Mouse (Mus musculus): ENCODE data around the gene Actn2. TPM values are rescaled to one million over a fixed set of nuclear protein-coding genes. Genes with fewer than 3 reads are reported as not detected.

Gene Actn2
- polyA plus RNA-seq, 1 experiment = 6.2 TPM

GRCm38 (mm10) chr13:12337752-12338151 lies 2.8 kb downstream of the Actn2 start:
- H3K27me3 ChIP-seq (ENCODE audit: control insufficient read depth, insufficient read depth, low read length) = peaks cover 3% of the 10 kb centered on the region; the same call in 1 of the 2 replicates
- peaks cover 13% of the 10 kb centered on the region for H3K4me1 ChIP-seq (ENCODE audit: control insufficient read depth, insufficient read depth, insufficient read length)
- no peak for TF ChIP-seq CTCF (IDR thresholded peaks at IDR 0.05; ENCODE audit: extremely low read depth, insufficient read depth, insufficient read length, insufficient replicate concordance)
- no peak for TF ChIP-seq POLR2A (IDR thresholded peaks at IDR 0.05; ENCODE audit: low read depth, low read length)
- 90% methylated on average over 7 of the region's 7 CpGs for WGBS
- no peak overlapping the region for H3K27ac ChIP-seq (ENCODE audit: insufficient read depth, low read length)
- H3K4me3 ChIP-seq (ENCODE audit: extremely low read depth, insufficient read depth, insufficient read length) = no peak overlapping the region
- DNase-seq (ENCODE audit: low read depth in 1 of 2, low spot score in 2 of 2) = no peak
- H3K36me3 ChIP-seq (ENCODE audit: control insufficient read depth, insufficient read depth, low read length) = no peaks in the 10 kb centered on the region

- H3K4me1 ChIP-seq (ENCODE audit: control insufficient read depth, insufficient read depth, insufficient read length) = no peaks in the 10 kb centered on the region
- H3K4me3 ChIP-seq (ENCODE audit: extremely low read depth, insufficient read depth, insufficient read length) = no peak overlapping the region
- DNase-seq (ENCODE audit: low read depth in 1 of 2, low spot score in 2 of 2) = no peak
- 66% methylated on average over 12 of the region's 12 CpGs for WGBS
- H3K36me3 ChIP-seq (ENCODE audit: control insufficient read depth, insufficient read depth, low read length) = no peaks in the 10 kb centered on the region
- no peaks in the 10 kb centered on the region for H3K27me3 ChIP-seq (ENCODE audit: control insufficient read depth, insufficient read depth, low read length)
- H3K27ac ChIP-seq (ENCODE audit: insufficient read depth, low read length) = no peak overlapping the region
- TF ChIP-seq POLR2A (IDR thresholded peaks at IDR 0.05; ENCODE audit: low read depth, low read length) = no peak
- no peak for TF ChIP-seq CTCF (IDR thresholded peaks at IDR 0.05; ENCODE audit: extremely low read depth, insufficient read depth, insufficient read length, insufficient replicate concordance)
These were observed 6.5 kb downstream of the Actn2 start for GRCm38 (mm10) chr13:12334016-12334415.

- TF ChIP-seq CTCF (IDR thresholded peaks at IDR 0.05; ENCODE audit: extremely low read depth, insufficient read depth, insufficient read length, insufficient replicate concordance) (no peak), POLR2A (IDR thresholded peaks at IDR 0.05; ENCODE audit: low read depth, low read length) (no peak)
These were observed 9.0 kb downstream of the Actn2 start for GRCm38 (mm10) chr13:12331528-12331927.

GRCm38 (mm10) chr13:12328392-12328791 lies 12.2 kb downstream of the Actn2 start:
- DNase-seq (ENCODE audit: low read depth in 1 of 2, low spot score in 2 of 2) = no peak
- WGBS = 83% methylated on average over 4 of the region's 4 CpGs
- TF ChIP-seq POLR2A (IDR thresholded peaks at IDR 0.05; ENCODE audit: low read depth, low read length) = no peak
- no peak for TF ChIP-seq CTCF (IDR thresholded peaks at IDR 0.05; ENCODE audit: extremely low read depth, insufficient read depth, insufficient read length, insufficient replicate concordance)
- Histone ChIP-seq H3K36me3 (ENCODE audit: control insufficient read depth, insufficient read depth, low read length) (no peaks in the 10 kb centered on the region), H3K27me3 (ENCODE audit: control insufficient read depth, insufficient read depth, low read length) (no peaks in the 10 kb centered on the region), H3K4me3 (ENCODE audit: extremely low read depth, insufficient read depth, insufficient read length) (no peak overlapping the region), H3K27ac (ENCODE audit: insufficient read depth, low read length) (no peak overlapping the region), H3K4me1 (ENCODE audit: control insufficient read depth, insufficient read depth, insufficient read length) (no peaks in the 10 kb centered on the region)

More at GRCm38 (mm10) chr13:12331528-12331927, 9.0 kb downstream of the Actn2 start:
- 95% methylated on average over 5 of the region's 5 CpGs for WGBS
- no peak overlapping the region for H3K27ac ChIP-seq (ENCODE audit: insufficient read depth, low read length)
- H3K4me1 ChIP-seq (ENCODE audit: control insufficient read depth, insufficient read depth, insufficient read length) = no peaks in the 10 kb centered on the region
- H3K27me3 ChIP-seq (ENCODE audit: control insufficient read depth, insufficient read depth, low read length) = no peaks in the 10 kb centered on the region
- no peak for DNase-seq (ENCODE audit: low read depth in 1 of 2, low spot score in 2 of 2)
- no peak overlapping the region for H3K4me3 ChIP-seq (ENCODE audit: extremely low read depth, insufficient read depth, insufficient read length)
- no peaks in the 10 kb centered on the region for H3K36me3 ChIP-seq (ENCODE audit: control insufficient read depth, insufficient read depth, low read length)

- Histone ChIP-seq H3K36me3 (ENCODE audit: control insufficient read depth, insufficient read depth, low read length) (no peaks in the 10 kb centered on the region), H3K4me1 (ENCODE audit: control insufficient read depth, insufficient read depth, insufficient read length) (no peaks in the 10 kb centered on the region), H3K4me3 (ENCODE audit: extremely low read depth, insufficient read depth, insufficient read length) (no peak overlapping the region), H3K27me3 (ENCODE audit: control insufficient read depth, insufficient read depth, low read length) (no peaks in the 10 kb centered on the region), H3K27ac (ENCODE audit: insufficient read depth, low read length) (no peak overlapping the region)
- DNase-seq (ENCODE audit: low read depth in 1 of 2, low spot score in 2 of 2) = no peak
- WGBS = 90% methylated on average over 6 of the region's 6 CpGs
- no peak for TF ChIP-seq POLR2A (IDR thresholded peaks at IDR 0.05; ENCODE audit: low read depth, low read length)
- TF ChIP-seq CTCF (IDR thresholded peaks at IDR 0.05; ENCODE audit: extremely low read depth, insufficient read depth, insufficient read length, insufficient replicate concordance) = no peak
These were observed 13.0 kb downstream of the Actn2 start for GRCm38 (mm10) chr13:12327577-12327976.

- no peak overlapping the region for H3K27ac ChIP-seq (ENCODE audit: insufficient read depth, low read length)
- no peak for TF ChIP-seq POLR2A (IDR thresholded peaks at IDR 0.05; ENCODE audit: low read depth, low read length)
- no peak for TF ChIP-seq CTCF (IDR thresholded peaks at IDR 0.05; ENCODE audit: extremely low read depth, insufficient read depth, insufficient read length, insufficient replicate concordance)
- H3K4me3 ChIP-seq (ENCODE audit: extremely low read depth, insufficient read depth, insufficient read length) = no peak overlapping the region
- no peaks in the 10 kb centered on the region for H3K36me3 ChIP-seq (ENCODE audit: control insufficient read depth, insufficient read depth, low read length)
- no peak for DNase-seq (ENCODE audit: low read depth in 1 of 2, low spot score in 2 of 2)
- no peaks in the 10 kb centered on the region for H3K27me3 ChIP-seq (ENCODE audit: control insufficient read depth, insufficient read depth, low read length)
- no peaks in the 10 kb centered on the region for H3K4me1 ChIP-seq (ENCODE audit: control insufficient read depth, insufficient read depth, insufficient read length)
- WGBS = 88% methylated on average over 12 of the region's 12 CpGs
These were observed 17.4 kb downstream of the Actn2 start for GRCm38 (mm10) chr13:12323076-12323625.

GRCm38 (mm10) chr13:12320148-12320547 lies 20.4 kb downstream of the Actn2 start:
- H3K36me3 ChIP-seq (ENCODE audit: control insufficient read depth, insufficient read depth, low read length) = no peaks in the 10 kb centered on the region
- H3K4me1 ChIP-seq (ENCODE audit: control insufficient read depth, insufficient read depth, insufficient read length) = no peaks in the 10 kb centered on the region
- H3K4me3 ChIP-seq (ENCODE audit: extremely low read depth, insufficient read depth, insufficient read length) = no peak overlapping the region
- 80% methylated on average over 2 of the region's 2 CpGs for WGBS
- H3K27me3 ChIP-seq (ENCODE audit: control insufficient read depth, insufficient read depth, low read length) = no peaks in the 10 kb centered on the region
- DNase-seq (ENCODE audit: low read depth in 1 of 2, low spot score in 2 of 2) = no peak
- TF ChIP-seq POLR2A (IDR thresholded peaks at IDR 0.05; ENCODE audit: low read depth, low read length) (no peak), CTCF (IDR thresholded peaks at IDR 0.05; ENCODE audit: extremely low read depth, insufficient read depth, insufficient read length, insufficient replicate concordance) (no peak)
- no peak overlapping the region for H3K27ac ChIP-seq (ENCODE audit: insufficient read depth, low read length)

Measured in spleen, adult 2 months (tissue).